Mouse (Mus musculus): ENCODE measurements around the gene Ttc28. TPM values are rescaled to one million over a fixed set of nuclear protein-coding genes. Genes with fewer than 3 reads are reported as not detected.
A peak's percentile ranks its signal among the peaks of the same experiment; 100 is the strongest.

Gene Ttc28
- total RNA-seq, 2 experiments from 2014 or later, result 15.0 to 16.9 TPM

DNA sequence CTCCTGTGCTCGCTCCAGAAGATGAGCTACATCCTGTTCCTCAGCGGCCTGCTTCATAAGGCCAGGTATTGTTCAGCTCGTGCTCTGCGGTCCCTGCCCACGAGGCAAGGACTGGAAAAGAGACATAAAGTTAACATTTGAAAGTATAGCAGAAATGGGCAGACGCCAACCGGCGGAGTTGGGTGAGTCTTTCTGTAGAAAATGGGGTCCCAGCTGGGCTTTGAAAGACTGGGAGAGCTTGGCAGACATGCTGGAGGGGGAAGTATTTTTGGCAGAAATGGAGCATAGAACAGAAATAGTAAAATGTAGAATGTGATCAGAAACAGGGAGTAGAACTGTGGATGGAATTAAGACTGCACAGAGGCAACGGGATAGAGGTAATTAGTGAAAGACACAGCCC, 149.3 kb downstream of the Ttc28 start:
- intact Hi-C loops (cut with DNase I), result no loop called here
- DNase-seq (ENCODE audit: low spot score in 2 of 2), result peak; percentile 54 to 57

DNA sequence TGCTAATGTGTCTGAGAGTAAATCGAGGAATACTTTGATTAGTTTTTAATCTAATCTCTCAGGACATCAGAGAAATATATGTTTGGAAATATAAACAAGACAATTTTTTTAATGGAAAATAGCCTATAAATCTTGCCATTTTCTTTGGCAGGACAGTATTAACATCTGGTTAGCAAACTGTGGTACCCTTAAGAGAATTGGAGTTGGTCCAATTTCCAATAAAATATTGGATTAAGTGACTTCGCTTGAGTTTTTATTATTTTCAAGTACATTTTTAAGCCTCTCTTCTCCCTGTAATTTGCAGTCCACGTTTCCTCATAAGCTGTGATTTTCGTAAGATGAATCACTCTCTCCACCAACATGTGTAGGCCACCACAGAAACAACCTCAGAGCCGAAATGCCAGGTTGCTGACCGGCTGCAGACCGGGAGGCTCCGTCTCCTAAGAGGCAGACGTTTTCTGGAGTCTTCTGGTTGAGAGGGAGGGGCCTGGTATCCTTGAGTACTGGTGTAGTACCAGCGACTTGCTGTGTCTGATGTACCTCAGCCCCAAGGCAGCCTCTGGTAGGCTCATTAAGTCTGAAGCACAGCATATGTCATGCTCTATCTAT, 153.2 kb downstream of the Ttc28 start:
- intact Hi-C loops (cut with DNase I), result no loop called here
- DNase-seq (ENCODE audit: low spot score in 2 of 2), result no peak

DNA sequence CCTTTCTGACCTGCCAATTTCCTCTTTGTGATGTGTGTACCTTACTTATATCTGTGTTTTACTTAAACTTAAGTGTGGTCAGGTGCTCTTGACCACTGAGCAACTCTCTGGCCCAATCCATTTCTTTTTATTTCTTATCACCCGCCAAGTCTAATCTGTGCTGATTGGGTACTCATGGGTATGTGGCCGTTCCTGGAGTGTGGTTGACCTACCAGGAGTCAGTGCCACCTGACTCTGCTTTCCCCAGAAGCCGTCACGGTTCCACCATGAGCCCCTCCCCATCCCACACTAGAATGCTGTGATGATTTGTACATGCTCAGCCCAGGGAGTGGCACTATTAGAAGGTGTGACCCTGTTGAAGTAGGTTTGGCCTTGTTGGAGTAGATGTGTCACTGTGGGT, 153.9 kb downstream of the Ttc28 start:
- intact Hi-C loops (cut with DNase I), result no loop called here
- no peak for DNase-seq (ENCODE audit: low spot score in 2 of 2)

DNA sequence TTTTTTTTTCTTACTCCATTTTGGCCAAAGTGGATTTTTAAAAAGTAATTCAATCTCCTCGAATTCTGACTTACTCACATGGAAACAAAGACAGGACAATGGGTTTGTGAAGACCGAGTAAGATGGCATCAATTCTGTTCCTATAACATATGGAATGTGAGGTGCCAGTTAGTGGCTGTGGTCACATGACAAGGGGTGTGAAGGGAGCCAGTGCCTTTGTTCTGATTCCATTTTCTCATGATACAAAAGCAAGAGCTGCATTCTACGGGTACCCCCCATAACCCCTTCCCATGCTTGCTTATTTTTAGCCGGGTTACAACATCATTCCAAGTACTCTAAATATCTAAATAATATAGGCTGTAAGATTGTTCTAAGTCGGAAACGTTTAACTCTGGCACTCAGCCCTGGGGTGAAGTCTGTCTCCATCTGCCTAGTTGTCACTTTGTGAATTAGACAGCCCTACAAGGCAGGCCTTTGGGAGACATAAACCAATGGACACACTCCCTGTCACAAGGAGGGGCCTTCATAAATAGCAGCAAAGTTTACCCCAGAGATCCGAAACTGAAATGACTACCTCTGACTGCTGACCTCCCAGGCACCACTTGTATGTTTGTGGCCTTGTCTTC, 157.6 kb downstream of the Ttc28 start:
- no peak for DNase-seq (ENCODE audit: low spot score in 2 of 2)
- intact Hi-C loops (cut with DNase I), result no loop called here

DNA sequence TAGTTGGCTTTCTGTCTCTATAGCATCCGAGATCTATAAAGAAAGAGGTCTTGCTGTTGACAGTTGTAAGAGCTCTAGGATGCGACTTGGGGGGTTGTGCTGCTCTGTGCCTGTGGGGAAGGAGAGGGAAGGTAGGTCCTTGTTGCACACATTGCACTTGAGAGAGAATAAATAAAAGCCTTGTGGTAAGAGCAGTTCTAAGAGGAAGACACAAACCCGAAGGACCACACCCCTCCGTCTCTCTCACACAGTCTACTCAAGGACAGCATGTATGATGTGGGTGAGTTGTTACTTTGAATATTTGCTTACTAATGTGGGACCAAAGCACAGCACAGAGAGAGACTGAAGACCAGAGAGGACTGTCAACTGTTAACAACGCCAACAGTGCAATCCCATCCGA, 160.2 kb downstream of the Ttc28 start:
- intact Hi-C loops (cut with DNase I), result no loop called here
- DNase-seq (ENCODE audit: low spot score in 2 of 2), result no peak

DNA sequence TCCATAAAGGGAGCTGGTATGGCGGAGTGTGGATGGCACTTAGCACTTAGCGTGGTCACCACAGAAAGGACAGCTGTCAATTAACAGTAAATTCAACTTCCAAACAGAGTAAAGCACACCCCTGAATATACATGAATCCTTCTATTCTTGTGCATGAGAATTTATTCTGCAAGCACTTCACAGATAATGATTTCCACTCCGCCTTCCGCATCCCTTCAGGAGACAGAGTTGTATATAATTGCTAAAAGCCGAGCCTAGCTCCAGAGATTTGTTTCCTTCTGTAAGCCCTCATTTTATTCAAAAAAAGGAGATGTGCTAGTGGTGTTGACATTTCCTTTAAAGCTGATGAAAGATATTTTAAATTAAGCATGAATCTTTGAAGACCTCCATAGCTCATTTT, 162.3 kb downstream of the Ttc28 start:
- no peak for DNase-seq (ENCODE audit: low spot score in 2 of 2)
- intact Hi-C loops (cut with DNase I), result no loop called here

DNA sequence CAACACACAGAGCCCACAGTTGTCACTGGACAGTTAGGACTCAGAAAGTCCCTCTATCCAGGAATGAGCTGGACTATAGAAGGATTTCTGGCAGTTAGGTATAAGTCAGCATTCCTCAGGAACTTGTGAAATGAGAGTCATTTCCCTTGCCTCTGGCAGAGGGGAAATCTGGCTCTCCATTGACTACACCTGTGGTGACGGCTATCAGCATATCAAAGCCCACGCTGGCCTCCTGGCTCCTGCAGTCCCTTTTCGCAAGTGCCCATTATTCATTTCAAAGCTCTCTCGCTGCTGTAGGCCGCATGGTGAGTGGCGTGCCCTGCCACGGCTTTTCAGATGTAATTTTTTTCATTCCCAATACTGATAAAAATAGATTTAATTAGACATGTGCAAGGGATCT, 164.6 kb downstream of the Ttc28 start:
- no peak for DNase-seq (ENCODE audit: low spot score in 2 of 2)
- intact Hi-C loops (cut with DNase I), result no loop called here

DNA sequence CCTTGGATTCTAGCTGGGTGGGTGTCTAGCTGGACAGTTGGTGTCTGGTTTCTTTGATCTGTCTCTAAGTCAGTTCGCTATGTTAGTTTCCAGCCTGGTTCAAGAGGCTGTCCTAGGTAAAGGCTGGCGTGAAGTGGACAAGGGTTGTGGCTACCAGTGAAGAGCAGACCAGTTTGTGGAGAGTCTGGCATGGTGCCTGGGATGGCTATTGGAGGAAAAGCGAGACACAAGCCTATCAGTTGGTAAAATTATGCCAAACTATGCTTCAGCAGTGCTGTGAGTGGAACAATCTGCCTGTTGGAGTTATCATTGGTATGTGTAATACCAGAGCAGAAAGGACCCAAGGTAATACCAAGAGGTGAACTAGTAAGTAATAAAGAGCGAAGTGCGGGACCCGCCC, 166.8 kb downstream of the Ttc28 start:
- no peak for DNase-seq (ENCODE audit: low spot score in 2 of 2)
- intact Hi-C loops (cut with DNase I), result no loop called here

DNA sequence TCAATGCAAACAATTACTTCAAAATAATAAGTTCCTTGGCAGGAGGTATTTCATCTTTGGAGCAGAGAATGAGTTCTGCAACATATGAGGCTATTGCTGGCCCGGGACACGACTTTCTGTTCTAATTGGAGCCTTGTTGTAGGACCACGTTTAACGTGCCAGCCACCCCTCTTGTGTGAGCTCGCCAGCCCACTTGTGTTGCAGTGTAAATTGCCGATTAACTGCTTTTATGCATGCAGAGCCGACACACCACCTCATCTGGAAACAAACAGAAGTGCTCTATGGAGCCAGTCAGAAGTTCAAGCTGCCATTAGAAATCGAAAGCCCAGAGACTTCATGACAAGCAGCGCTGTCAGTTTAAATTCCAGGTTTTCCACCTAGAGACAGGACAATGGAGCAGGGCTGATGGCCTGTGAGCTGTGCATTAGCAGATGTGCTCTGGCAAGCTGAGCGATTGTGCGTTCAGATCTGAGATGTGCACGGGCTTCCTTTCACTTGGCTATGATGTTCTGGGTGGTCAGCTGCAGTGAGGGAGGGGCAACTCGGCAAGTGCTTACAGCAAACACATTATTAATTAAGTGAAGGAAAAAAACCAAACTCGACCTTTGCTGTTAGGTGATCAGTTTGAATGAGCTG, 167.4 kb downstream of the Ttc28 start:
- intact Hi-C loops (cut with DNase I), result no loop called here

DNA sequence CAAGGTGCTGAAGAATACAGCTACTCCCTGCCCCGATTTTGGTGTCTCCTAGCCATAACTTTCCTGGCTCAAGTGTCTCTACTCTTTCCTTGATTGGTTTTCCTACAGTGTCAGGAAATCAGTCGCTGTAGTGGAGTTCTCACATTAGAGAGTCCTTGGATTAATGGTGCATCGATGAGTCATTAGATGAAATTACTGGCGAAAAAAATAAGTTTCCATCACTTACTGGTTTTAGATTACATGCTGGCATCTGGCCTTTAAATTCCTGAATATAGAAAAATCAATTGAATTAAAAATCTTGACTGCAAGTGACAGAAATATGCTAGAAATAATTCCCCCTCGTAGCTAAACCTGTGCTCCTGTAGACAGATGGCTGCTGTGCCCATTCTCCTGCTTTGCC, 168.4 kb downstream of the Ttc28 start:
- no peak for DNase-seq (ENCODE audit: low spot score in 2 of 2)
- intact Hi-C loops (cut with DNase I), result no loop called here

More for the DNA sequence above, 167.4 kb downstream of the Ttc28 start:
- no peak for DNase-seq (ENCODE audit: low spot score in 2 of 2)

DNA sequence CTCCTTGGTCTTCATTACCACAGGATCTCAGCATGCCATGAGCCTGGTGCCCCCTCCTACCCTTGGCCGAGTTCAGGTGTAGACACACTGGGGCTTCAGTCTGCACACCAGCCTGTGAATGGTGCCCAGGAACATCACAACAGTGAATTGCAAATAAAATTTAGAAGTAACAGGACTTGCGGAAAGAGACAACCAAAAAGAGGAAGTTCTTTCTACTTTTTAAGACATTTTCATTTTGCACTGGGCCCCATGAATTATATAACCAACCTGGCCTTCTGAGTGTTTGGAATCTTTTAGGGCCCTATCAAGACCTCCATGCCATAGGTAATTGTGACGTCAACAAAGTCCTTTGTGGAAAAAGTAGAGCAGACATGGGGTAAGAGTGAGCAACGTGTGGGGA, 170.0 kb downstream of the Ttc28 start:
- DNase-seq (ENCODE audit: low spot score in 2 of 2), result no peak
- intact Hi-C loops (cut with DNase I), result no loop called here

DNA sequence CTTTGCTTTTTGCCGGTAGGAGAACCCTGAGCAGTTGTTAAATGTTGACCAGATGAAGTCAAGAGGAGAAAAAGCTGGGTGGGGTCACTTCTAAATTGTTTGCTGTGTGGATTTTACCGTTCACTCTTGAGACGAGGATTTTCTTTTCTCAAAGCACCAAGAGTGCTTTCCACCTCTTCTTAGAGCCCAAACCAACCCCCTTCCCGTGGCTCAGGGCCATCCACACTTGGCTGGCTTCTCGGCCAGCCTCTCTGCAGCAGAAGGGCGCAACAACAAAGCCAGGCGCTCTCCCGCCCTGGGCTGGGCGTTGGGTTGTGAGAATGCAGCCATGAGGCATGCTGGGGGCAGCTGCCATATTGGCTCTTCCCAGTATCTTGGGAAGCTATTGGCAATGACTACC, 170.5 kb downstream of the Ttc28 start:
- DNase-seq (ENCODE audit: low spot score in 2 of 2), result no peak
- intact Hi-C loops (cut with DNase I), result no loop called here

DNA sequence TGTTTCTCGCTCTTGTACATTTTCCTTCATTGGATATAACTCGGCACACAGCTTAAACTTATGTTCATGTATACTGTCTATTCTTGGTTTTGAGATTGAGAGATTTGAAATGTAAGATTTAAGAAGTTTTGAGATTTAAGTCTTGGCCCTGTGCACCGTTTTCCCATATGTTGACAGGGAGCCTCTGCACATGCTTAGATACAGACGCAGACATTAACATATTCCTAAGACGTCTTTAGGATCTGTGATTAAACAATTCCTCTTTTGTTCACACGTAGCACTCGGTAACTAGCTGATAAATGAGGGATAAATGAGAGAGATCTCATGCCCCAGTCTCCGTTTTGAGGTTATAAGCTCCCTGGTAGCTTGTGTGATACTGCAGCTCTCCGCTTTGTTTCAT, 174.8 kb downstream of the Ttc28 start:
- DNase-seq (ENCODE audit: low spot score in 2 of 2), result no peak

DNA sequence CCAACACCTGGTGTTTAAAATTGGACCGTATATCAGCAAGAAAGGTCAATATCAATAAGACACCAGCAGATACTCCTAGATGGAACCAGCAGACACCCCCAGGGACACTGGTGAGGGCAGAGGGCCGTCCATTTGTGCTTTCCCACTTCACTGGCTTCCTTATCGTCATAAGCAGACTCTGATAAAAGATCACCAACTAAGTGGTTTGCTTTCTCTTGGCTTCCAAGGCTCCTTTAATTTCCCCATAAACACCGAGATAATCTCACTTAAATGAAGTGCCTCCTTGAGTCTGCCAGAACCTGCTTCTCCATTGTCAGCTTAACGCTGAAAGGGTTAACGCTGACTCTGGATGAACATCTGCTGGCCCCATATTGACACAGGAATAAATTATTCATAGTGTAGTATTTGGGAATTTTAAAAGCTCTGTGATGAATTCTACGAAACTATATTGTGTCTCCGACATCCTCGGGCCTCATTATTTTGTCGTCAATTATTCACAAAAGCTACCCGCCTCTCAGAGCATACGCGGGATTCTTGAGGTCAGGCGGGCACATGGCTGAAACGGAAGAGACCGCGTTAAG, 175.3 kb downstream of the Ttc28 start:
- DNase-seq (ENCODE audit: low spot score in 2 of 2), result no peak
- intact Hi-C loops (cut with DNase I), result no loop called here

More for the DNA sequence above, 174.8 kb downstream of the Ttc28 start:
- intact Hi-C loops (cut with DNase I), result no loop called here

DNA sequence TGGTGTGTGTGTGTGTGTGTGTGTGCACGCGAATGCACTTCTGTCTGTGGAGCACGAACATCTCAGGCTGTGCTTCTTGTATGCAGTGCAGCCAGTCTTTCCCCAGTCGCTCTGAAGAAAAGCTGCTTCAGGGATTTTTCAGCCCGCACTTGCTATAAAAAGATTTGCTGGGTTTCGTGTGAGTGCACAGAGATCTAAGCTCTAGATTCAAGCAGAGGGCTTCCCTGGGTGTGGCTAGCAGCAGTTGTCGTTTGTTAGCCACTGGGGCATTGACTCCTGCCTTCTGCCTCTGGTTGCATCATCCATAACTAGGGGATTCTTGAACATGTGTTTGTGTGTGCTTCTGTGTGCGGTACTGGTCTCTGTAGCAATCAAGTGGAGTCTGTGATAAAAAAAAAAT, 175.9 kb downstream of the Ttc28 start:
- peak; percentile 36 to 40 for DNase-seq (ENCODE audit: low spot score in 2 of 2)
- intact Hi-C loops (cut with DNase I), result no loop called here

DNA sequence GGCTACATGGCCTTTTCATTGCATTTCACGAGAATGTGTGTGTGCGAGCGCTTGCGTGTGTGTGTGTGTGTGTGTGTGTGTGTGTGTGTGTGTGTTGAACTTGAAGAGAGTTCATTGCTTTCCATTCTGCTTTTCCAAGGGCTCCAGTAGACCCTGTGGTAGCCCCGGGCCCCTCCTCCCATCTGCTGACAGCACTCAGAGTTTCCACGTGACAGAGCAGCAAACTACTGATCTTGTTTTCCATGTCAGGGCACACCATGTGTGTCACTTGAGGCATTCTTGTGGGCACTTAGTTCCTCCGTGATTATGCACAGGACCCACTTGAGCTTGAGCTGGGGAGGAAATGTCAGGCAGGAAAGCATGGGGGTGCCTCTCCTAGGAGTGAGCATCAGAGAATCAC, 177.5 kb downstream of the Ttc28 start:
- intact Hi-C loops (cut with DNase I), result no loop called here
- DNase-seq (ENCODE audit: low spot score in 2 of 2), result no peak

DNA sequence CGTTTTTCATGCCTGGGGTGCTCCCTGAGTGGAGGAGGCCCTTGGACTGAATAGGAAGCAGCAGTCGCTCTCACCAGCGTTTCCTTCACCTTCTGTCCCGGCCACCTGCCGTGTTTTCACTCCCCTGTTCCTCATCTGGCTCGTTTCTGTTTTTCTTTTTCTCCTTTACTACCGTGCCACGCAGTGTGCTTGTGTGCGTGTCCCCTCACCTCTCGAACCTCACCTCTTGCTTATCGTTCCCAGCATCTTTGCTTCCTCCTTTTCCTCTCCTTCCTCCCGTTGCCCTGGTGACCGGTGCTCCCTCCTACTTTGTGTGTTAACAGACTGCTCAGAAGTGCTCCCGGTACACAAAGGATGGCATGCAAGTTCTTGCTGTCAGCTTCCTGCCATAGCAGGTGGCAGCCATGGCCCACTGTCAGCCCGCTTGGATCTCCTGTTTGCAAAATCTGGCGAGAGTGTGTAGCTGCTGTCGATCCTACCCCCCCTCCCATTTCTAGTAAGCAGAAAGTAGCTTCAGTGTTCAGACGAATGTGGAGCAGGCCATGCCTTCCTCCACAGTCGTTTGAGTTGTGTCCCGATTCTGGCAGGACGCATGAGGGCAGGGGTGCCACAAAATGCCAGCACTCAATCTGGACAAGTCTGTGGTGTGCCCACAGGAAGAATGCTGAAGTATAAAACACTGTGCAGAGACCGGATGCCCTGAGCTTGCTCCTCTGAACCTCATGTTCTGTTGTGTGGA, 179.0 kb downstream of the Ttc28 start:
- intact Hi-C loops (cut with DNase I), result no loop called here
- peak in 1 of 2 experiments; percentile 55 for DNase-seq (ENCODE audit: low spot score in 2 of 2)

DNA sequence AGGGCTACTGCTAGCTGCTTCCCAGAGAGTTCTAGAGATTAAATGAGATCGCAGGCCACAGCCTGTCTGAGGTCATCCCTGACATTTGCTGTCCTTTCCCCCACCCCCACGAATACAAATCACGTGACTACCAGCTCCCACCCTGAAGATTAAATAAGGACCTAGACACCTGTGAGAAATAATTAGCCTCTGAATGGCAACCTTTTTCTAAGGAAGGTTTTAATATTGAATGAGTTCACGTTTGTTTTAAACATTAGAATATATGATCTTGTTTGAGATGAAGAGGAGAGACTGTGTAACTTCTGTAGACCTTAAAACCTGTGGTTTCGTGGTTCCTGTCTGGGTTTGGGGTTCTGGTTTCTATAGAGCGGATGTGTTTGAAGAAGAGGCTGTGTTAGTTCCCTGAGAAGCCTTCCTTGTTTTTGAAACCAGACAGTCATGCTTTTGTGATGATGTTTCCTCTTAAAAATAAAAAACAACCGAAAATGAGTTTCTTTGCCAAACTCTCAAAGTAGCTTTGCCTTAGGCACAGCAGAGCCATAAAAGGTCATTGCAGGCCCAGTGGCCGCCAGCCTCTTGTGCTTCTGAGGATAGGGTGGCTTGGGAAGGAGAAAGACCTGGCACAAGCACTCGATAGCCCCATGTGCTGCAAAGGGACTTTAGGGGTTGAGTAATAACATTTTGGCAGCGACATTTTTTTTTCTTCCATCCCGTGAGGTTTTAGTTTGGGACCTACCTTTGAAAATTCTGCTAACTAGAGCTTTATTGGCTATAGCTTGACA, 179.7 kb downstream of the Ttc28 start:
- intact Hi-C loops (cut with DNase I), result no loop called here
- DNase-seq (ENCODE audit: low spot score in 2 of 2), result no peak

DNA sequence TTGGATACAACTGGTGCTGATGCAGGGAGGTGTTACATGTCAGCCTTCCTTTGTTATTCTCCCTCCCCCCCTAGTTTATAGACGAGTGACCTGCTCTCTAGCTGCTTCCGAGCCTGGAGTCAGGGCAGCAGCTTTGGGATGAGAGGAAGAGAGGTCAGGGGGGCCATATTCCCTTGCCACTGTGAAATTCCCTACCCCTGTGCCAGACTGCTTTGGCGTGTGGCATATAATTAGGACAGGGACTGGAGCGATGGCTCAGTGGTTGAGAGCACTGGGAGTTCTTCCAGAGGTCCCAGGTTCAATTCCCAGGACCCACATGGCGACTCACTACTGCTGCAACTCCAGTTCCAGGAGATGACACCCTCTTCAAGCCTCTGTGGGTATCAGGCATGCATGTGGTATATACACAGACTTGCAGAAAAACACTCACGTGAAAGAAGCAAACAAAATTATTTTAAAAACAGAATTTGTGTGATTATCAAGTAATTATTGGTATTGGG, 180.7 kb downstream of the Ttc28 start:
- DNase-seq (ENCODE audit: low spot score in 2 of 2), result no peak
- intact Hi-C loops (cut with DNase I), result no loop called here
